Mouse (Mus musculus) neural tube, embryonic 12.5 days (tissue): ENCODE measurements around the gene Rpl35. TPM values are rescaled to one million over a fixed set of nuclear protein-coding genes. Genes with fewer than 3 reads are reported as not detected.

Experiments used
- ATAC-seq: fragments of 200-750 bp; cut with Nextera tagmentation; 2 replicates; pipeline ENCODE4 v1.8.0; 2017; ENCODE audit warnings: low read depth, mild to moderate bottlenecking, moderate TSS enrichment, moderate library complexity; ENCODE audit not compliant: low FRiP score
- H3K27ac ChIP-seq: fragments of 300-500 bp; sonication (generic); 2 replicates; pipeline ENCODE4 v1.5.1; 2016
- H3K27me3 ChIP-seq: fragments of 300-500 bp; sonication (generic); replicated peaks from 2 replicates; pipeline ENCODE4 v1.6.1; 2016; ENCODE audit warnings: mild to moderate bottlenecking
- H3K36me3 ChIP-seq: fragments of 300-500 bp; sonication (generic); 2 replicates; pipeline ENCODE4 v1.6.1; 2016; ENCODE audit warnings: mild to moderate bottlenecking
- H3K4me1 ChIP-seq: fragments of 300-500 bp; sonication (generic); 2 replicates; pipeline ENCODE4 v1.6.1; 2016
- H3K4me2 ChIP-seq: fragments of 300-500 bp; sonication (generic); replicated peaks from 2 replicates; pipeline ENCODE4 v1.6.1; 2016; ENCODE audit warnings: mild to moderate bottlenecking
- H3K4me3 ChIP-seq: fragments of 300-500 bp; sonication (generic); 2 replicates; pipeline ENCODE4 v1.5.1; 2016
- H3K9ac ChIP-seq: fragments of 300-500 bp; sonication (generic); 2 replicates; pipeline ENCODE4 v1.6.1; 2016; ENCODE audit warnings: mild to moderate bottlenecking
- H3K9me3 ChIP-seq: fragments of 300-500 bp; sonication (generic); 2 replicates; pipeline ENCODE4 v1.6.1; 2016; ENCODE audit warnings: mild to moderate bottlenecking
- WGBS: fragments of 180-500 bp; shearing (Covaris S2); methylation state at CpG from one replicate; pipeline ENCODE4 v1.1.7; 2016; 5-methylcytosine and 5-hydroxymethylcytosine counted together
- polyA plus RNA-seq: library from polyadenylated mRNA; unstranded; fragments of >200 nt; fragmentation: Nextera tagmentation; extraction: Ambion mirVana; gene quantifications from 2 replicates; pipeline ENCODE4 v1.2.1, GENCODE M21; 2016

Rpl35 gene
- polyA plus RNA-seq, 1 experiment from 2014 or later, result 959 TPM

DNA sequence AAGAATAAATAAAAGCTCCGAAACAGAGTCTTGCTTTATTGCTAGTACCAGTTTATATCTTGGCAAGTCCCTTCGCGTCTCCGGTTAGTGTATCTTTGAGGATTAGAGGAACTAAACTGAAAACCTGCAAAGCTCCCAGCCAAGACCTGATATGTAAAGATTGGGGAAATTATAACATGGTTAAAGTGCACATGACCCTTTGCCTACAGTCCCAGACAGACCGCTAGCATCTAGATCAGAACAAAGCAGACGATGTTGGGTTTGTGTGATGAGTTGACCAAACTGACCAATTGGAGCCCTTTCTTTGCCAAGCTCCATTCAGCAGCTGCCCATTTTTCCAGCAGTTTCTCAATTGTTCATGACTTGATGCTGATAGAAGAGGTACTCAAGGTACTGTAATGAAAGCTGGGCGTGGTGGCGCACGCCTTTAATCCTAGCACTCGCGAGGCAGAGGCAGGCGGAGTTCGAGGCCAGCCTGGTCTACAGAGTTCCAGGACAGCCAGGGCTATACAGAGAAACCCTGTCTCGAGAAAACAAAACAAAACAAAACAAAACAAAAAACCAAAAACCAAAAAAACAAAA lies 816 bp upstream of the Rpl35 start:
- peaks cover 26% of the 10 kb centered on the region for H3K36me3 ChIP-seq
- peaks cover 42% of the 10 kb centered on the region for H3K4me1 ChIP-seq
- no peak overlapping the region for H3K27ac ChIP-seq
- H3K27me3 ChIP-seq, result no peaks in the 10 kb centered on the region
- no peaks in the 10 kb centered on the region for H3K9me3 ChIP-seq
- no peak overlapping the region for H3K4me3 ChIP-seq
- peak overlapping the region; percentile 94 for H3K4me2 ChIP-seq
- H3K9ac ChIP-seq, result no peak overlapping the region
- WGBS, result 92% methylated on average over 14 of the region's 14 CpGs
- ATAC-seq, result no peak

DNA sequence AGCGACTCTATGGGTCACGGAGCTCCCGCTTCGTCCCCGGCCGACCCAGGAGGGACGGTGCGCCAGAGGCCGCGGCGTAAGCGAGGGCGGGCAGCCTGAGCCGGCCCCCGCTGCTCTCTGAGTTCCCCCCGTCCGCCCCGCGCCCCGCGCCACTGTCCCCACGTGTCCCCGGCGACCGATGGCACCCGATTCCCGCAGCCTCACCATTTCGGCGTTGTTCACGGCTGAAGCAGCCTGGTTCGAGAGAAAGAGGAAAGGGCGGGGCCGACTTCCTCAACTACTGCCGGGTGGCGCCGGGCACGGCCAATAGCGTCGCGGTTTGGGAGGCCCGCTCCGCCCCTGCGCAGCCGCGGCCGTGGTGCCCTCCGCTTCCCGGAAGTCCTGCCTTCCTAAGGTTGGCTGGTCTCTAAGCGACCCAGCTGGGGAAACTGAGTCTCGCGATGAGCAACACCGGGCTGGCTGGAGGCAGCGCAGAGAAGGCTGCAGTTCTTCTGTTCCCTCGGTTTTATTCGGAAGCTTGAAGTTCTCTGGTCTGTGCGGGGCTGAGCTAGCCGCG lies 466 bp downstream of the Rpl35 start, which contains the start of gene Arpc5l:
Gene Arpc5l, plus strand, starts transcription at position 469 of the 556 bp plus-strand sequence.
- Histone ChIP-seq H3K27ac (peak within 1 kb of the TSS; percentile 72), H3K4me1 (peaks cover 42% of the 10 kb centered on the region), H3K4me3 (peak within 1 kb of the TSS; percentile 60), H3K4me2 (peak within 1 kb of the TSS; percentile 94), H3K27me3 (no peaks in the 10 kb centered on the region), H3K36me3 (peaks cover 39% of the 10 kb centered on the region), H3K9ac (peak within 1 kb of the TSS; percentile 84), H3K9me3 (no peaks in the 10 kb centered on the region)
- under 1% methylated on average over 58 of the region's 58 CpGs for WGBS
- ATAC-seq, result peak; percentile 85

DNA sequence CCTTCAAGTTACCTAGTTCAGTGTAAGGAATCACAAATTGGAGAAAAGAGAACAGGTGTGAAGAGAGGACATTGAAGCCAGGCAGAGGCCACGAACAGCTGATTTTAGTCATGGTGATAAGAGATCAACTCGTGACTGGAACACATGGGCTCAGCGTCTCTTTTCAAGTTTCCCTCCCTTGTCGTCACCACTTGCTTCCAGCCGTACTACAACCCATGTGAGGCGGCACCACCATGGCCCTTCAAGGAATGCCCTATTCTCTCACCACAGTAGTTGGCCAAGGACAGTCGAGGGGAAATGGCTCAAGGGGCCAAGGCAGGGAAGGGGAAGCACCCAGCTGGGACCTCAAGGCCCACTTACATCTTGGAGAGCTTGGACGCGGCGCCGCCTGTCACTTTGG lies 1.1 kb downstream of the Rpl35 start:
- H3K27me3 ChIP-seq, result no peaks in the 10 kb centered on the region
- peaks cover 43% of the 10 kb centered on the region for H3K36me3 ChIP-seq
- ATAC-seq, result peak; percentile 7; the same call in 1 of the 2 replicates
- H3K4me2 ChIP-seq, result peak overlapping the region; percentile 94
- under 1% methylated on average over 11 of the region's 11 CpGs for WGBS
- no peak overlapping the region for H3K27ac ChIP-seq
- no peaks in the 10 kb centered on the region for H3K9me3 ChIP-seq
- peaks cover 37% of the 10 kb centered on the region for H3K4me1 ChIP-seq
- H3K9ac ChIP-seq, result peak overlapping the region; percentile 84
- peak overlapping the region; percentile 60 for H3K4me3 ChIP-seq

DNA sequence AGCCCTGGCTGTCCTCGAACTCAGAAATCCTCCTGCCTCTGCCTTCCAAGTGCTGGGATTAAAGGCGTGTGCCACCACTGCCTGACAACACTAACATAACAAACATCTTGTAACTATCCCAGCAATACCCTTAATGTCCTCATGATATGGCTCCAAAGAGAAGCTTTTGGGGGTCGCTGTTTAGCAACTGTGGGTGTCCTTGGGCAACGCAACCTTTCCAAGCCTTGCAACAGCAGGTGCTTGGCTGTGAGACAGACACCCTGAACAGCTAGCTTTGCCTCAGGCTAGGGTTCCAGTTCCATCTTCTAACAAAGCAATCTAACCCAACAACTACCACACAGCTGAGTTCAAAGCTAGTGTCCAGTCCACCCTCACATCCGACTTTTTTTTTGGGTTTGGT lies 1.9 kb downstream of the Rpl35 start:
- peak overlapping the region; percentile 84; the same call in 1 of the 2 replicates for H3K9ac ChIP-seq
- H3K36me3 ChIP-seq, result peaks cover 43% of the 10 kb centered on the region
- H3K27me3 ChIP-seq, result no peaks in the 10 kb centered on the region
- no peak for ATAC-seq
- H3K4me2 ChIP-seq, result peak overlapping the region; percentile 94
- no peaks in the 10 kb centered on the region for H3K9me3 ChIP-seq
- peaks cover 28% of the 10 kb centered on the region for H3K4me1 ChIP-seq
- H3K27ac ChIP-seq, result no peak overlapping the region
- 69% methylated on average over 5 of the region's 5 CpGs for WGBS
- peak overlapping the region; percentile 60 for H3K4me3 ChIP-seq

DNA sequence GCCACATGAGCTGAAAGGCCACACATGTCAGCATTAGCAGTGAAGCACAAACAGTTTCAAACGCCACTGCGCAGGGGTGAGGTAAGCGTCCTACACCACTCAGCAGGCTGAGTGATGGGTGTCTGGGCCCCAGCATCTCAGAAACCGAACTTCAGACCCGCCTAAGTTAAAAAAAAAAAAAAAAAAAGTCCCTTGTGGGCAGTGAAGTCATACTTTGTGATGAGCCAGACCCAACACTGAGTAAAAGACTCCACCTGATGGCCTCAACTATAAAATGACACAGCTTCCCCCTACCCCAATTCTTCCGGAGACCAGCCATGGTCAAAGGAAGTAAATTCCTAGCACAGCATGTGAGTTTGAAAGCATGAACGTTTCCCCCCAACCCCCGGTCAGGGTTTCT lies 2.3 kb downstream of the Rpl35 start:
- Histone ChIP-seq H3K27me3 (no peaks in the 10 kb centered on the region), H3K9ac (peak overlapping the region; percentile 84; the same call in 1 of the 2 replicates), H3K36me3 (peaks cover 43% of the 10 kb centered on the region), H3K4me3 (no peak overlapping the region), H3K4me2 (peak overlapping the region; percentile 94), H3K4me1 (peaks cover 29% of the 10 kb centered on the region), H3K27ac (no peak overlapping the region), H3K9me3 (no peaks in the 10 kb centered on the region)
- no peak for ATAC-seq
- WGBS, result 54% methylated on average over 8 of the region's 8 CpGs

DNA sequence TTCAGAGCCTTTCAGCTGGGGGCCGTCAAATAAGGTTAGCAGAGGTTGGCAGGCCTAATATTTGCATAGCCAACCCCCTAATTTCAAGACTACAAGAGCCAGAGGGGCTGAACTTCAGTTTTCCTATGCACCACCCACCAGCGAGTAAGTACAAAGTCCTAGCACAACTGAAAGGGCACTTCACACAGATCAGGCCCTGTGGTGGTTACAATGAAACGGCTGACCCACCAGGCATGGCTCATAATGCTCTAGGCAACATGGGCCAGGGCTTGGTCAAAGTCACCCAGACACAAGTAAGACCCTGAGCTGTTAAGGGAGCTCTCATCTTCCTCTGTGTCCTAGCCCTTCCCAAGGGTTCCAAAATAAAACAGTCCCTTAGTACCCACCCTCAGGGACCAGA lies 3.6 kb downstream of the Rpl35 start:
- Histone ChIP-seq H3K9me3 (no peaks in the 10 kb centered on the region), H3K9ac (no peak overlapping the region), H3K36me3 (peaks cover 43% of the 10 kb centered on the region), H3K4me1 (peaks cover 30% of the 10 kb centered on the region), H3K4me2 (no peak overlapping the region), H3K27ac (no peak overlapping the region), H3K4me3 (no peak overlapping the region), H3K27me3 (no peaks in the 10 kb centered on the region)
- ATAC-seq, result no peak
- WGBS, result 83% methylated on average over 3 of the region's 3 CpGs

DNA sequence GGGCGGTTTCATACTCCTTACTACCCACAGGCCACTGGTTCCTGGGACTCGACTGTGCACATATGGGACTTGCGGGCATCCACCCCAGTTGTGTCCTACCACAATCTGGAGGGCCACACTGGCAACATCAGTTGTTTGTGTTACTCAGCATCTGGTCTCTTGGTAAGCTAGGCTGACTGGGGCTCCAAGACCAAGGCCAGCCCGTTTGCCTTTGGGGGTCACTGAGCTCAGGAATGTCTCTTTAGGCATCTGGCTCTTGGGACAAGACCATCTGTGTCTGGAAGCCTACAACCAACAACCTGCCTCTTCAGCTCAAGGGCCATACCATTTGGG lies 4.9 kb downstream of the Rpl35 start:
- no peaks in the 10 kb centered on the region for H3K27me3 ChIP-seq
- H3K4me1 ChIP-seq, result peaks cover 22% of the 10 kb centered on the region
- H3K9me3 ChIP-seq, result no peaks in the 10 kb centered on the region
- no peak overlapping the region for H3K9ac ChIP-seq
- no peak overlapping the region for H3K27ac ChIP-seq
- H3K36me3 ChIP-seq, result peaks cover 43% of the 10 kb centered on the region
- no peak overlapping the region for H3K4me2 ChIP-seq
- WGBS, result 81% methylated on average over 4 of the region's 4 CpGs
- no peak for ATAC-seq
- H3K4me3 ChIP-seq, result no peak overlapping the region

DNA sequence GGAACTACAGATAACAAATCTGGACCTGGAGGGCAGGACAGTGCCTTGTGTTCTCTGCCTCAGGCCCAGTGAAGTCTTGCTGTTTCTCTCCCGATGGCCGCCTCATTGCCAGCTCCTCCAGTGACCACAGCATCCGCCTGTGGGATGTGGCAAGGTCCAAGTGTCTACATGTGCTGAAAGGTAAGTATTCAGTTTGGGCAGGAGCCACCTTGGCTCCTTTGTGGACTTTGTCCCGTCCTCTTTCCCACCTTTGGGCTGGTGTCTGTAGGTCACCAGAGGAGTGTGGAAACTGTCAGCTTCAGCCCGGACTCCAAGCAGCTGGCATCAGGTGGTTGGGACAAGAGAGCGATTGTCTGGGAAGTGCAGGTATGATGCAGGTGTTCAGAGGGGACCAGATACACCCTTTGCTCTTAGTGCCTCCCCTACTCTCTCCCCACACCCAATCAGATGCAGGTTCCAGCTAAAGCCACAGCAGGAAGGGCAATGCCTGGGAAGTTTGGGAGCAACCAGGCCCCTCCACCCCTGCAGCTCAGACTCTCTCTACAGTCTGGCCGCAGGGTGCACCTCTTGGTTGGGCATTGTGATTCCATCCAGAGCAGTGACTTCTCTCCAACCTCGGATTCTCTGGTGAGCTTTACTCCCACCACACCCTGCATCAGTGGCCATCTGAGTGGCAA lies 5.4 kb downstream of the Rpl35 start:
- H3K27me3 ChIP-seq, result no peaks in the 10 kb centered on the region
- H3K4me3 ChIP-seq, result no peak overlapping the region
- no peak for ATAC-seq
- H3K27ac ChIP-seq, result no peak overlapping the region
- peaks cover 22% of the 10 kb centered on the region for H3K4me1 ChIP-seq
- no peaks in the 10 kb centered on the region for H3K9me3 ChIP-seq
- peaks cover 43% of the 10 kb centered on the region for H3K36me3 ChIP-seq
- 67% methylated on average over 8 of the region's 8 CpGs for whole genome bisulfite sequencing
- no peak overlapping the region for H3K4me2 ChIP-seq
- no peak overlapping the region for H3K9ac ChIP-seq

DNA sequence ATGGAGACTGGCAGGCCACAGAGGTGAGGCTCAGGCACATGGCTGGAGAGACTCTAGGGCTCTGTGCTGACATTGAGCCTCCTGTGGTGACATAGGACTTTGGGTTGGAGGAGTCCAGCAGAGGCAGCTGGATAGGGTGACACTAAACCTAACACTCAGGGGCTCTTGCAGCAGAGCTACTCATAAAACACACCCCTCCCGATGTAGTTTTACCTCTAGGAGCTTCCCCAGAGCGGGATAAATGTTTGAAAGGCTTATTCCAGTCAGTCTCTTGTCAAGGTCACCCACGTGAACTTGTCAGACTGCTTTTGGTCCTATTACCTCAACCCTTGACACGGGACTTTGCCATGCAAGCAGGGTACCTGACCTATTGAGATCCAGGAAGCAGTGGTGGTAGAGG lies 6.0 kb downstream of the Rpl35 start:
- no peak overlapping the region for H3K9ac ChIP-seq
- no peak overlapping the region for H3K4me2 ChIP-seq
- H3K27ac ChIP-seq, result no peak overlapping the region
- ATAC-seq, result no peak
- no peaks in the 10 kb centered on the region for H3K27me3 ChIP-seq
- peaks cover 43% of the 10 kb centered on the region for H3K36me3 ChIP-seq
- no peak overlapping the region for H3K4me3 ChIP-seq
- peaks cover 22% of the 10 kb centered on the region for H3K4me1 ChIP-seq
- WGBS, result 64% methylated on average over 4 of the region's 4 CpGs
- H3K9me3 ChIP-seq, result no peaks in the 10 kb centered on the region

DNA sequence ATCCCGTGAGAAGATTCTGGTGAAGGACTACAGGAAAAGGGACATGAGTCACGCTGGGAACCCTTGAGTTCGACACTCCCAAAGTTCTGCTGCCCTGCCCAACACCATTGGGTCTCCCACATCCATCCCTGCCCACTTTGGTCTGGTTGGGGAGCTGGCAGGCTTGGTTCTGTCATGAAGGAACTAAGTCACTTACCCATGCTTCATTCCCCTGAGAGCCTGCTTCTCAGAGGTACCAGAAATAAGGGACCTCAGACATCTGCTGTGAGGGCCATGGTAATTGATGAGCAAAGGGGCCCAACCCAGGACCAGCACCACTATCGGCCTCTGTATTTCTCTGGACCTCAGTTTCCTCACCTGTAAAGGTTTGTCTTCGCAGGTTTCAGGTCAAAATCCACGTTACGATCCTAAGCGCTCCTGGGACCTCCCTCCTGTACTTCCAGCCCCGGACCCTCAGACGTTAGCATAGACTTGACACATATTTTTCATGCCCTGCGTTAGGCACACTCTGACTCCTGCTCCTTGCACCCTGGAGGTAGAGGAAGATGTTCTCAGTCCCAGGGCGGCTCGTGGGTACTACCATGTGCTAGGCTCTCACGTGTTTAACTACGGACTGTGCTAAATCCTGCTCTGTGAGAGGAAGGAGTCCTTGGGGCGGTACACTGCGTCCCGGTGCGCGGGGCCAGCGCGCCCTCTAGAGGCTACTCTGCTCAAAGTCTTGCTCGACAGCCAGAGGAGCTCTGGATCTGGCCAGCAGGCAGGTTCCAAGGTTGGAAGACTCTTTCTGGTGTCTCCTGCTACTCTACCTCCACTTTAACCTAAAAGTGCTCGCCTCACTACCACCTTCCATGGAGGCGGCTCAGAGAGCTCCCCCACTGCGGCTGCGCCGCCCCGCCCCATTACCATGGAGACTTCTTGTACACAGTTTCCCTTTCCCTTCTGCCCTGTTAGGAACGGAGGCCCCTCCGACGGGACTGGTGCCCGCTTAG lies 7.7 kb downstream of the Rpl35 start, which contains the start of gene Wdr38:
Gene Wdr38, plus strand, starts transcription at position 91 of the 989 bp plus-strand sequence.
- 18% methylated on average over 33 of the region's 33 CpGs for WGBS

DNA sequence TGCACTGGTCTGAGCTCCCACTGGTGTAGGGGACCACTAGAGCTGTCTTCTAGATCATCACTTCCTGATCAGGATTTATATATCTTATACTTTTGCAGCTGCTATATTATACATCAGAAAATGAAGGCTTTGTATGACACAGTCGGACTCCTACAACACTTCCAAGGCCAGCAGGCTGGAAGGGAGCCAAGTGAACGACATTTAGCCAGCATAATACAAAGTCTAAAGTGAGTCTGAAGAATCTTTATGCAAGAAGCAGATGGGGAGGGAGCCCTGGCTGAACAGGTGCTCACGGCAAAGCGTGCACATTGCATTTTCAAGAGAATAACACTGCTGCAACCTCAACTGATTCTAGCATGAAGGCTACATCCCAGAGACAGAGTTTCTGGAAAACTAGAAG lies 13.0 kb downstream of the Rpl35 start:
- ATAC-seq, result no peak
- H3K4me1 ChIP-seq, result peaks cover under 1% of the 10 kb centered on the region; the same call in 1 of the 2 replicates
- no peak overlapping the region for H3K4me3 ChIP-seq
- WGBS, result 58% methylated on average over 4 of the region's 4 CpGs
- H3K27ac ChIP-seq, result no peak overlapping the region
- no peaks in the 10 kb centered on the region for H3K36me3 ChIP-seq
- H3K4me2 ChIP-seq, result no peak overlapping the region
- no peaks in the 10 kb centered on the region for H3K27me3 ChIP-seq
- no peaks in the 10 kb centered on the region for H3K9me3 ChIP-seq
- no peak overlapping the region for H3K9ac ChIP-seq

More for the DNA sequence above, 7.7 kb downstream of the Rpl35 start, which contains the start of gene Wdr38:
- H3K4me1 ChIP-seq, result peaks cover 7% of the 10 kb centered on the region
- ATAC-seq, result peak; percentile 87
- H3K36me3 ChIP-seq, result peaks cover 30% of the 10 kb centered on the region
- peak within 1 kb of the TSS; percentile 36 for H3K9ac ChIP-seq
- H3K27ac ChIP-seq, result no peak within 1 kb of the TSS
- H3K4me3 ChIP-seq, result peak within 1 kb of the TSS; percentile 31
- no peaks in the 10 kb centered on the region for H3K9me3 ChIP-seq
- peak within 1 kb of the TSS; percentile 53 for H3K4me2 ChIP-seq
- no peaks in the 10 kb centered on the region for H3K27me3 ChIP-seq

DNA sequence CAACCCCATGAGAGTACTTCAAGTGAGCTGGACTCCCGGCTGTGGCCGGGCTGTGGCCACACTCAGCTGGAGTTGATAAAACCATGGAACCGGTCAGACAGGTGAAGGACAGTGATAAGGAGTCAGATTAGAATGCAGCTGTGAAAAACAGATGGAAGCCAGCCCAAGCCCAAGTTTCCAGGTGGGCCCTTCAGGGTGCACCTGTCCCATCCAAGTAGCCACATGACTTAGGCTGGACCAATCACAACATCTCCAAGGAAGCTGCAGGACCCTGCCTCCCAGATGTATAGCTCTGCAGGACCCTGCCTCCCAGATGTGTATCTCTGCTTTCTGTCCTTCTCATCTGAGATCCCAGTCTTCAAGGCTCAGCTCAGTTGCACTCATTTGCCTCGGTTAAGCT lies 13.4 kb downstream of the Rpl35 start:
- H3K27me3 ChIP-seq, result no peaks in the 10 kb centered on the region
- 83% methylated on average over 4 of the region's 4 CpGs for WGBS
- no peak overlapping the region for H3K4me3 ChIP-seq
- no peaks in the 10 kb centered on the region for H3K4me1 ChIP-seq
- no peak overlapping the region for H3K4me2 ChIP-seq
- H3K36me3 ChIP-seq, result no peaks in the 10 kb centered on the region
- H3K27ac ChIP-seq, result no peak overlapping the region
- ATAC-seq, result no peak
- no peak overlapping the region for H3K9ac ChIP-seq
- H3K9me3 ChIP-seq, result no peaks in the 10 kb centered on the region
